In the genomic region with DNA sequence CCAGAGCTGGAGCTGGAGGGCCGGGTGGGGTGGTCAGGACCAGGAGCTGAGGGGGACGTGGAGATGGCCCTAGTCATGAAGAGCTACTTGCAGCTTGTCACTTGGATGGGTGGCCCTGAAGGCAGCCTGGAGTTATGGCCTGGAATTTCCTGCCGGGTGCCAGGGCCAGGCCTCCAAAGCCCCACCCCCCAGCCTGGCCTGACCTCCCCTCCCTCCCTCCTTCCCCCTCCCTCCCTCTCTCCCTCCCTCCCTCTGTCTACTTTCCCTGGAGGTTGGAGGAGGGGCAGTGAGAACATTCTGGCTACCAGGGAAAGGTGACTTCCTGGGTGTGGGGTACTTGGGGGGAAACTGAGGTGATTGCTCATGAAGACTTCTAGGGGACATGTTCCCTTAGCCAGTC, we compare ENCODE assay signal across 8 mouse cellular contexts. TPM values are rescaled to one million over a fixed set of nuclear protein-coding genes. Genes with fewer than 3 reads are reported as not detected.
DNase-seq lines count a peak whose midpoint lies in the region; ATAC-seq lines count a peak whose summit lies in the region.

No protein-coding gene starts in this region.

- H3K4me1 ChIP-seq in neural tube, embryonic 11.5 days (ENCODE audit: control insufficient read depth, insufficient read depth, low read length): peaks cover 79% of the 10 kb centered on the region
- H3K4me1 ChIP-seq in embryonic facial prominence, embryonic 13.5 days: peaks cover 81% of the 10 kb centered on the region
- peaks cover 59% of the 10 kb centered on the region for H3K4me1 ChIP-seq in hindbrain, embryonic 11.5 days (replicated peaks; ENCODE audit: control insufficient read depth, insufficient read depth, low read length)
- H3K4me1 ChIP-seq in limb, embryonic 15.5 days: peaks cover 78% of the 10 kb centered on the region
- H3K4me1 ChIP-seq in neural tube, embryonic 12.5 days: peaks cover 80% of the 10 kb centered on the region

- H3K36me3 ChIP-seq in neural tube, embryonic 11.5 days (ENCODE audit: control insufficient read depth, insufficient read depth, low read length): no peaks in the 10 kb centered on the region
- H3K36me3 ChIP-seq in embryonic facial prominence, embryonic 13.5 days: peaks cover 6% of the 10 kb centered on the region; the same call in 1 of the 2 replicates
- H3K36me3 ChIP-seq in hindbrain, embryonic 11.5 days (ENCODE audit: control insufficient read depth, insufficient read depth, low read length): no peaks in the 10 kb centered on the region
- peaks cover 2% of the 10 kb centered on the region; the same call in 1 of the 2 replicates for H3K36me3 ChIP-seq in limb, embryonic 15.5 days
- H3K36me3 ChIP-seq in neural tube, embryonic 12.5 days: no peaks in the 10 kb centered on the region

- no peak overlapping the region for H3K27ac ChIP-seq in neural tube, embryonic 11.5 days (ENCODE audit: low read depth, low read length)
- peak overlapping the region; percentile 98 for H3K27ac ChIP-seq in embryonic facial prominence, embryonic 13.5 days
- no peak overlapping the region for H3K27ac ChIP-seq in hindbrain, embryonic 11.5 days (ENCODE audit: low read depth, low read length)
- peak overlapping the region; percentile 99 for H3K27ac ChIP-seq in limb, embryonic 15.5 days
- H3K27ac ChIP-seq in neural tube, embryonic 12.5 days: no peak overlapping the region

- no peak overlapping the region for H3K4me3 ChIP-seq in neural tube, embryonic 11.5 days (ENCODE audit: low read depth, low read length)
- H3K4me3 ChIP-seq in embryonic facial prominence, embryonic 13.5 days: peak overlapping the region; percentile 98
- H3K4me3 ChIP-seq in hindbrain, embryonic 11.5 days (ENCODE audit: low read depth, low read length): no peak overlapping the region
- H3K4me3 ChIP-seq in limb, embryonic 15.5 days: peak overlapping the region; percentile 98
- peak overlapping the region; percentile 13; the same call in 1 of the 2 replicates for H3K4me3 ChIP-seq in neural tube, embryonic 12.5 days

- no peaks in the 10 kb centered on the region for H3K27me3 ChIP-seq in neural tube, embryonic 11.5 days (ENCODE audit: control insufficient read depth, insufficient read depth, low read length)
- H3K27me3 ChIP-seq in embryonic facial prominence, embryonic 13.5 days: no peaks in the 10 kb centered on the region
- no peaks in the 10 kb centered on the region for H3K27me3 ChIP-seq in hindbrain, embryonic 11.5 days (ENCODE audit: control insufficient read depth, insufficient read depth, low read length)
- no peaks in the 10 kb centered on the region for H3K27me3 ChIP-seq in limb, embryonic 15.5 days
- H3K27me3 ChIP-seq in neural tube, embryonic 12.5 days (replicated peaks): no peaks in the 10 kb centered on the region

- no peak overlapping the region for H3K9ac ChIP-seq in neural tube, embryonic 11.5 days (ENCODE audit: low read length)
- peak overlapping the region; percentile 99 for H3K9ac ChIP-seq in embryonic facial prominence, embryonic 13.5 days
- H3K9ac ChIP-seq in hindbrain, embryonic 11.5 days (ENCODE audit: low read depth, low read length): no peak overlapping the region
- peak overlapping the region; percentile 24; the same call in 1 of the 2 replicates for H3K9ac ChIP-seq in limb, embryonic 15.5 days
- H3K9ac ChIP-seq in neural tube, embryonic 12.5 days: peak overlapping the region; percentile 97; the same call in 1 of the 2 replicates

- 17% methylated on average over 2 of the region's 3 CpGs for WGBS in neural tube, embryonic 11.5 days
- 21% methylated on average over 3 of the region's 3 CpGs for WGBS in embryonic facial prominence, embryonic 13.5 days
- 16% methylated on average over 3 of the region's 3 CpGs for WGBS in hindbrain, embryonic 11.5 days
- 11% methylated on average over 3 of the region's 3 CpGs for WGBS in limb, embryonic 15.5 days
- WGBS in neural tube, embryonic 12.5 days: 3% methylated on average over 3 of the region's 3 CpGs

- peak overlapping the region; percentile 25; the same call in 1 of the 2 replicates for H3K4me2 ChIP-seq in neural tube, embryonic 11.5 days (ENCODE audit: low read depth)
- H3K4me2 ChIP-seq in embryonic facial prominence, embryonic 13.5 days: peak overlapping the region; percentile 89
- peak overlapping the region; percentile 28 for H3K4me2 ChIP-seq in hindbrain, embryonic 11.5 days (replicated peaks; ENCODE audit: low read depth, low read length)
- peak overlapping the region; percentile 81 for H3K4me2 ChIP-seq in limb, embryonic 15.5 days
- H3K4me2 ChIP-seq in neural tube, embryonic 12.5 days (replicated peaks): peak overlapping the region; percentile 94

- H3K9me3 ChIP-seq in neural tube, embryonic 11.5 days (ENCODE audit: control insufficient read depth, low read length): no peaks in the 10 kb centered on the region
- H3K9me3 ChIP-seq in embryonic facial prominence, embryonic 13.5 days: no peaks in the 10 kb centered on the region
- no peaks in the 10 kb centered on the region for H3K9me3 ChIP-seq in hindbrain, embryonic 11.5 days (ENCODE audit: control insufficient read depth, low read length)
- no peaks in the 10 kb centered on the region for H3K9me3 ChIP-seq in limb, embryonic 15.5 days
- H3K9me3 ChIP-seq in neural tube, embryonic 12.5 days: no peaks in the 10 kb centered on the region

- no peak for ATAC-seq in neural tube, embryonic 11.5 days (ENCODE audit: insufficient read depth, low FRiP score, low TSS enrichment)
- ATAC-seq in embryonic facial prominence, embryonic 13.5 days (ENCODE audit: insufficient number of reproducible peaks, insufficient read depth, low FRiP score, low TSS enrichment, low read depth): no peak
- no peak for ATAC-seq in hindbrain, embryonic 11.5 days (ENCODE audit: low FRiP score)
- ATAC-seq in limb, embryonic 15.5 days (ENCODE audit: insufficient number of reproducible peaks, low FRiP score, low TSS enrichment, low read depth): no peak
- no peak for ATAC-seq in neural tube, embryonic 12.5 days (ENCODE audit: low FRiP score, low read depth)

- no peak for DNase-seq in neural tube, embryonic 11.5 days (ENCODE audit: low spot score)
- DNase-seq in neural tube, embryonic 10.5 days (ENCODE audit: extremely low spot score, low spot score): no peak
- DNase-seq in hindbrain, embryonic 11.5 days (ENCODE audit: low spot score): no peak
- DNase-seq in thymus, postnatal 0 days (ENCODE audit: low spot score): no peak
- DNase-seq in left cerebral cortex, adult 18-20 months (ENCODE audit: low spot score in 2 of 2): no peak

RNA-seq across cellular contexts. Expression of gene Bcl9l, which starts 3.7 kb away (rescaled TPM):
- polyA plus RNA-seq in neural tube, embryonic 11.5 days (2014; fragmentation: Nextera tagmentation; extraction: Ambion mirVana): 8.0 and 8.8 TPM in 2 replicates
- 18.2 and 19.3 TPM in 2 replicates for polyA plus RNA-seq in embryonic facial prominence, embryonic 13.5 days (2015; fragmentation: Nextera tagmentation; extraction: Ambion mirVana)
- polyA plus RNA-seq in hindbrain, embryonic 11.5 days (2014; fragmentation: Nextera tagmentation; extraction: Ambion mirVana): 8.6 and 10.1 TPM in 2 replicates
- polyA plus RNA-seq in limb, embryonic 15.5 days (2015; fragmentation: Nextera tagmentation; extraction: Ambion mirVana): 16.8 and 18.5 TPM in 2 replicates
- 9.3 and 10.9 TPM in 2 replicates for polyA plus RNA-seq in neural tube, embryonic 12.5 days (2016; fragmentation: Nextera tagmentation; extraction: Ambion mirVana)
- polyA plus RNA-seq in thymus, postnatal 0 days (2015; fragmentation: Nextera tagmentation; extraction: Ambion mirVana): 3.2 and 4.4 TPM in 2 replicates
- total RNA-seq in left cerebral cortex, adult 18-20 months (2021): 10 to 100 TPM; 59.1 to 62.5 TPM

RNA-seq across cellular contexts. Expression of gene Upk2, which starts 31.6 kb away (rescaled TPM):
- polyA plus RNA-seq in neural tube, embryonic 11.5 days (2014; fragmentation: Nextera tagmentation; extraction: Ambion mirVana): 0.29 TPM in 1 of 2 replicates, not detected in the other
- polyA plus RNA-seq in embryonic facial prominence, embryonic 13.5 days (2015; fragmentation: Nextera tagmentation; extraction: Ambion mirVana): 2.8 and 2.9 TPM in 2 replicates
- polyA plus RNA-seq in hindbrain, embryonic 11.5 days (2014; fragmentation: Nextera tagmentation; extraction: Ambion mirVana): 0.83 TPM in 1 of 2 replicates, not detected in the other
- polyA plus RNA-seq in limb, embryonic 15.5 days (2015; fragmentation: Nextera tagmentation; extraction: Ambion mirVana): 0.37 and 0.45 TPM in 2 replicates
- 0.35 TPM in 1 of 2 replicates, not detected in the other for polyA plus RNA-seq in neural tube, embryonic 12.5 days (2016; fragmentation: Nextera tagmentation; extraction: Ambion mirVana)
- polyA plus RNA-seq in thymus, postnatal 0 days (2015; fragmentation: Nextera tagmentation; extraction: Ambion mirVana): 0.69 and 1.5 TPM in 2 replicates
- not detected for total RNA-seq in left cerebral cortex, adult 18-20 months (2021)

RNA-seq across cellular contexts. Expression of gene Foxr1, which starts 45.4 kb away (rescaled TPM):
- polyA plus RNA-seq in neural tube, embryonic 11.5 days (2014; fragmentation: Nextera tagmentation; extraction: Ambion mirVana): not detected in 2 replicates
- not detected in 2 replicates for polyA plus RNA-seq in embryonic facial prominence, embryonic 13.5 days (2015; fragmentation: Nextera tagmentation; extraction: Ambion mirVana)
- not detected in 2 replicates for polyA plus RNA-seq in hindbrain, embryonic 11.5 days (2014; fragmentation: Nextera tagmentation; extraction: Ambion mirVana)
- polyA plus RNA-seq in limb, embryonic 15.5 days (2015; fragmentation: Nextera tagmentation; extraction: Ambion mirVana): not detected in 2 replicates
- polyA plus RNA-seq in neural tube, embryonic 12.5 days (2016; fragmentation: Nextera tagmentation; extraction: Ambion mirVana): not detected in 2 replicates
- not detected in 2 replicates for polyA plus RNA-seq in thymus, postnatal 0 days (2015; fragmentation: Nextera tagmentation; extraction: Ambion mirVana)
- not detected for total RNA-seq in left cerebral cortex, adult 18-20 months (2021)

Comparison
In these comparisons a context has a peak if more than half of its experiments do, and no peak if none do; other contexts are left out.
1. H3K4me3 ChIP-seq: peak in embryonic facial prominence, embryonic 13.5 days (single experiment), limb, embryonic 15.5 days (single experiment) and neural tube, embryonic 12.5 days (single experiment); none in neural tube, embryonic 11.5 days (single experiment) and hindbrain, embryonic 11.5 days (single experiment).
2. H3K9ac ChIP-seq: peak in embryonic facial prominence, embryonic 13.5 days (single experiment), limb, embryonic 15.5 days (single experiment) and neural tube, embryonic 12.5 days (single experiment); none in neural tube, embryonic 11.5 days (single experiment) and hindbrain, embryonic 11.5 days (single experiment).
3. H3K27ac ChIP-seq: peak in embryonic facial prominence, embryonic 13.5 days (single experiment) and limb, embryonic 15.5 days (single experiment); none in neural tube, embryonic 11.5 days (single experiment), hindbrain, embryonic 11.5 days (single experiment) and neural tube, embryonic 12.5 days (single experiment).
4. H3K4me2 ChIP-seq: peak in every context shown above with its lines; median percentile 94 in neural tube, embryonic 12.5 days; 89 in embryonic facial prominence, embryonic 13.5 days; 81 in limb, embryonic 15.5 days; 28 in hindbrain, embryonic 11.5 days; 25 in neural tube, embryonic 11.5 days.